In the genomic region with DNA sequence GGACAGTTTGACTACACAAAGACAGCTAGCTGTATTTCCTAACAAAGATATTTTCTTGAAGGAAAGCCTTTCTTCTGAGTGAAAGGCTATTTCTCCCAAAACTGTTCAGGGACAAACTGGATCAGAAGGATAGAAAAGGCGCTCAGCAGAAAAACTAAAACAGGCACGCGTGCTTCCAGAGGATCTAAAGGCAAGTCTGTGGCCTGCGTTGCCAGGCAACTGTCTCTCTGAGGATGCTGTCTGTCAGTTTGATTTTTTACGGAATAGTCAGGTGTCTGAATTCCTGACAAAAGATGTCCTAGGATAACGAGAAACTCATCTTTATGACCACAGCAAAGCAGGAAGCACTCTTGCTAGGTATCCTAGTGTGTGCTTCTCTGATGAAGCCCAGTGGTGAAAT, we compare ENCODE assay signal across 26 mouse cellular contexts. TPM values are rescaled to one million over a fixed set of nuclear protein-coding genes. Genes with fewer than 3 reads are reported as not detected.
A peak's percentile ranks its signal among the peaks of the same experiment; 100 is the strongest.
DNase-seq lines count a peak whose midpoint lies in the region; ATAC-seq lines count a peak whose summit lies in the region.
"Had no signal": no experiment of that assay in that cellular context is flagged by ENCODE, and none has a peak within 500 bp of the region (broad histone marks: within the 10 kb centered on the region; RNA-seq: fewer than 3 reads in every experiment).

No protein-coding gene starts in this region.

- no peak overlapping the region for H3K4me2 ChIP-seq in forebrain, embryonic 16.5 days (ENCODE audit: low read length)
- no peak overlapping the region for H3K4me2 ChIP-seq in forebrain, embryonic 13.5 days
- H3K4me2 ChIP-seq in hindbrain, embryonic 12.5 days (replicated peaks), result no peak overlapping the region
- peak overlapping the region; percentile 27 for H3K4me2 ChIP-seq in midbrain, embryonic 16.5 days (ENCODE audit: low read length)
- H3K4me2 ChIP-seq: embryonic facial prominence, embryonic 13.5 days; heart, embryonic 15.5 days; liver, embryonic 13.5 days; neural tube, embryonic 13.5 days had no signal

- H3K9me3 ChIP-seq in forebrain, embryonic 16.5 days (ENCODE audit: control insufficient read depth, low read length), result no peaks in the 10 kb centered on the region
- H3K9me3 ChIP-seq in forebrain, embryonic 13.5 days (replicated peaks), result no peaks in the 10 kb centered on the region
- no peaks in the 10 kb centered on the region for H3K9me3 ChIP-seq in hindbrain, embryonic 12.5 days (replicated peaks)
- H3K9me3 ChIP-seq in midbrain, embryonic 10.5 days (replicated peaks), result no peaks in the 10 kb centered on the region
- H3K9me3 ChIP-seq in midbrain, embryonic 16.5 days (replicated peaks; ENCODE audit: control insufficient read depth, low read length, poor library complexity, severe bottlenecking), result no peaks in the 10 kb centered on the region
- H3K9me3 ChIP-seq: embryonic facial prominence, embryonic 13.5 days; heart, embryonic 15.5 days; liver, embryonic 13.5 days; neural tube, embryonic 13.5 days had no signal

- peak; percentile 43 for DNase-seq in midbrain, embryonic 10.5 days (ENCODE audit: low spot score)
- no peak for DNase-seq in adrenal gland, postnatal 10 days
- no peak for DNase-seq in left cerebral cortex, postnatal 36 days (ENCODE audit: low spot score in 2 of 2)
- DNase-seq: adrenal gland, postnatal 36 days; cerebellum, adult 11-12 months; cerebellum, postnatal 14 days; gastrocnemius, adult 2 months; heart, postnatal 36 days; kidney, adult 8-10 months; kidney, postnatal 10 days; liver, embryonic 13.5 days; lung, adult 2 months; lung, postnatal 36 days; retina, postnatal 1 day; right cerebral cortex, postnatal 25 days; spleen, adult 18-20 months had no signal

- no peak overlapping the region for H3K27ac ChIP-seq in forebrain, embryonic 16.5 days (ENCODE audit: low read length)
- H3K27ac ChIP-seq in forebrain, embryonic 13.5 days, result no peak overlapping the region
- 0 out of 2 replicates have a peak overlapping the region, but pooled peaks have one; percentile 12 for H3K27ac ChIP-seq in hindbrain, embryonic 12.5 days
- H3K27ac ChIP-seq in midbrain, embryonic 10.5 days (replicated peaks), result peak overlapping the region; percentile 61
- peak overlapping the region; percentile 83 for H3K27ac ChIP-seq in midbrain, embryonic 16.5 days (ENCODE audit: low read length)
- H3K27ac ChIP-seq: embryonic facial prominence, embryonic 13.5 days; gastrocnemius, adult 2 months; heart, embryonic 15.5 days; liver, embryonic 13.5 days; neural tube, embryonic 13.5 days had no signal

- WGBS in forebrain, embryonic 16.5 days, result 69% methylated on average over 6 of the region's 6 CpGs
- WGBS in forebrain, embryonic 13.5 days, result 74% methylated on average over 6 of the region's 6 CpGs
- 73% methylated on average over 6 of the region's 6 CpGs for WGBS in hindbrain, embryonic 12.5 days
- WGBS in midbrain, embryonic 10.5 days, result 64% methylated on average over 6 of the region's 6 CpGs
- 17% methylated on average over 6 of the region's 6 CpGs for WGBS in midbrain, embryonic 16.5 days

- H3K4me3 ChIP-seq in forebrain, embryonic 16.5 days (replicated peaks; ENCODE audit: low read length), result no peak overlapping the region
- H3K4me3 ChIP-seq in forebrain, embryonic 13.5 days, result no peak overlapping the region
- no peak overlapping the region for H3K4me3 ChIP-seq in hindbrain, embryonic 12.5 days
- H3K4me3 ChIP-seq in midbrain, embryonic 10.5 days, result no peak overlapping the region
- H3K4me3 ChIP-seq in midbrain, embryonic 16.5 days (ENCODE audit: low read depth, low read length), result no peak overlapping the region
- H3K4me3 ChIP-seq: embryonic facial prominence, embryonic 13.5 days; erythroblast, embryonic 14.5 days; gastrocnemius, adult 2 months; heart, embryonic 15.5 days; liver, embryonic 13.5 days; myocyte; neural tube, embryonic 13.5 days had no signal

- intact Hi-C loops in left cerebral cortex, postnatal 36 days (cut with DNase I), result no loop called here

- no peak for ATAC-seq in forebrain, embryonic 16.5 days
- no peak for ATAC-seq in forebrain, embryonic 13.5 days
- no peak for ATAC-seq in hindbrain, embryonic 12.5 days (ENCODE audit: low FRiP score)
- peak; percentile 81 for ATAC-seq in midbrain, embryonic 16.5 days
- ATAC-seq: CD4-positive, CD25-positive, alpha-beta regulatory T cell, adult 4 months had no signal

- no peaks in the 10 kb centered on the region for H3K27me3 ChIP-seq in forebrain, embryonic 16.5 days (replicated peaks; ENCODE audit: control insufficient read depth, insufficient read depth, low read length)
- no peaks in the 10 kb centered on the region for H3K27me3 ChIP-seq in forebrain, embryonic 13.5 days
- H3K27me3 ChIP-seq in hindbrain, embryonic 12.5 days, result no peaks in the 10 kb centered on the region
- H3K27me3 ChIP-seq in midbrain, embryonic 10.5 days (ENCODE audit: low read depth, poor library complexity, severe bottlenecking), result no peaks in the 10 kb centered on the region
- H3K27me3 ChIP-seq in midbrain, embryonic 16.5 days (ENCODE audit: control insufficient read depth, insufficient read depth, low read depth, low read length), result no peaks in the 10 kb centered on the region
- H3K27me3 ChIP-seq: embryonic facial prominence, embryonic 13.5 days; heart, embryonic 15.5 days; liver, embryonic 13.5 days; neural tube, embryonic 13.5 days had no signal

- no peaks in the 10 kb centered on the region for H3K4me1 ChIP-seq in forebrain, embryonic 16.5 days (replicated peaks; ENCODE audit: control insufficient read depth, insufficient read depth, low read length)
- no peaks in the 10 kb centered on the region for H3K4me1 ChIP-seq in forebrain, embryonic 13.5 days
- no peaks in the 10 kb centered on the region for H3K4me1 ChIP-seq in hindbrain, embryonic 12.5 days
- H3K4me1 ChIP-seq in midbrain, embryonic 10.5 days, result peaks cover 24% of the 10 kb centered on the region
- H3K4me1 ChIP-seq in midbrain, embryonic 16.5 days (ENCODE audit: control insufficient read depth, insufficient read depth, low read length), result peaks cover 16% of the 10 kb centered on the region
- H3K4me1 ChIP-seq: liver, embryonic 13.5 days; neural tube, embryonic 13.5 days had no signal

- no peaks in the 10 kb centered on the region for H3K36me3 ChIP-seq in forebrain, embryonic 16.5 days (ENCODE audit: control insufficient read depth, insufficient read depth)
- no peaks in the 10 kb centered on the region for H3K36me3 ChIP-seq in forebrain, embryonic 13.5 days (ENCODE audit: poor library complexity, severe bottlenecking)
- no peaks in the 10 kb centered on the region for H3K36me3 ChIP-seq in hindbrain, embryonic 12.5 days
- no peaks in the 10 kb centered on the region for H3K36me3 ChIP-seq in midbrain, embryonic 10.5 days
- H3K36me3 ChIP-seq in midbrain, embryonic 16.5 days (ENCODE audit: control insufficient read depth, insufficient read depth, low read length), result no peaks in the 10 kb centered on the region
- H3K36me3 ChIP-seq: embryonic facial prominence, embryonic 13.5 days; heart, embryonic 15.5 days; liver, embryonic 13.5 days; neural tube, embryonic 13.5 days had no signal

- 0 out of 2 replicates have a peak overlapping the region, but pooled peaks have one; percentile 5 for H3K9ac ChIP-seq in forebrain, embryonic 16.5 days (replicated peaks; ENCODE audit: low read depth, low read length)
- H3K9ac ChIP-seq in forebrain, embryonic 13.5 days, result no peak overlapping the region
- H3K9ac ChIP-seq in hindbrain, embryonic 12.5 days, result no peak overlapping the region
- no peak overlapping the region for H3K9ac ChIP-seq in midbrain, embryonic 16.5 days (ENCODE audit: low read depth, low read length)
- H3K9ac ChIP-seq: embryonic facial prominence, embryonic 13.5 days; heart, embryonic 15.5 days; liver, embryonic 13.5 days; neural tube, embryonic 13.5 days had no signal

RNA-seq across cellular contexts. Expression of gene Cnot10, which starts 20.5 kb away (rescaled TPM):
- polyA plus RNA-seq in forebrain, embryonic 16.5 days (2015; fragmentation: Nextera tagmentation; extraction: Ambion mirVana), result 61.2 and 64.0 TPM in 2 replicates
- 56.8 and 66.4 TPM in 2 replicates for polyA plus RNA-seq in forebrain, embryonic 13.5 days (2015; fragmentation: Nextera tagmentation; extraction: Ambion mirVana)
- polyA plus RNA-seq in hindbrain, embryonic 12.5 days (2016; fragmentation: Nextera tagmentation; extraction: Ambion mirVana), result 67.2 and 71.9 TPM in 2 replicates
- 71.9 and 72.7 TPM in 2 replicates for polyA plus RNA-seq in midbrain, embryonic 10.5 days (2016; fragmentation: Nextera tagmentation; extraction: Ambion mirVana)
- polyA plus RNA-seq in midbrain, embryonic 16.5 days (2015; fragmentation: Nextera tagmentation; extraction: Ambion mirVana), result 54.0 and 59.3 TPM in 2 replicates
- 10 to 100 TPM; 36.0 to 39.9 TPM for total RNA-seq in adrenal gland, postnatal 10 days (2021)
- total RNA-seq in left cerebral cortex, postnatal 36 days (2021), result 10 to 100 TPM; 38.2 to 51.7 TPM

RNA-seq across cellular contexts. Expression of gene Dync1li1, which starts 28.1 kb away (rescaled TPM):
- 92.9 and 110 TPM in 2 replicates for polyA plus RNA-seq in forebrain, embryonic 16.5 days (2015; fragmentation: Nextera tagmentation; extraction: Ambion mirVana)
- 100 and 108 TPM in 2 replicates for polyA plus RNA-seq in forebrain, embryonic 13.5 days (2015; fragmentation: Nextera tagmentation; extraction: Ambion mirVana)
- polyA plus RNA-seq in hindbrain, embryonic 12.5 days (2016; fragmentation: Nextera tagmentation; extraction: Ambion mirVana), result 124 and 125 TPM in 2 replicates
- polyA plus RNA-seq in midbrain, embryonic 10.5 days (2016; fragmentation: Nextera tagmentation; extraction: Ambion mirVana), result 86.9 and 99.7 TPM in 2 replicates
- 118 and 130 TPM in 2 replicates for polyA plus RNA-seq in midbrain, embryonic 16.5 days (2015; fragmentation: Nextera tagmentation; extraction: Ambion mirVana)
- total RNA-seq in adrenal gland, postnatal 10 days (2021), result 10 to 100 TPM; 38.3 to 41.0 TPM
- 10 to 100 TPM; 91.3 to 92.5 TPM for total RNA-seq in left cerebral cortex, postnatal 36 days (2021)

Comparison
In these comparisons a context has a peak if more than half of its experiments do, and no peak if none do; other contexts are left out.
1. H3K27ac ChIP-seq: peak in hindbrain, embryonic 12.5 days (single experiment), midbrain, embryonic 10.5 days (single experiment) and midbrain, embryonic 16.5 days (single experiment); none in forebrain, embryonic 16.5 days (single experiment) and forebrain, embryonic 13.5 days (single experiment).